19 mouse cellular contexts compared by ENCODE assay signal in genomic region chr3:31252566-31252965, GRCm38 (mm10). TPM values are rescaled to one million over a fixed set of nuclear protein-coding genes. Genes with fewer than 3 reads are reported as not detected.
"Had no signal": no experiment of that assay in that cellular context is flagged by ENCODE, and none has a peak within 500 bp of the region (broad histone marks: within the 10 kb centered on the region; RNA-seq: fewer than 3 reads in every experiment).

No protein-coding gene starts in this region.

- H3K36me3 ChIP-seq: midbrain, embryonic 10.5 days; midbrain, embryonic 12.5 days had no signal

- H3K9ac ChIP-seq: lung, embryonic 14.5 days; midbrain, embryonic 12.5 days; neural tube, embryonic 13.5 days; neural tube, embryonic 15.5 days had no signal

- H3K4me2 ChIP-seq: lung, embryonic 14.5 days; midbrain, embryonic 12.5 days; neural tube, embryonic 13.5 days; neural tube, embryonic 15.5 days had no signal

- H3K4me3 ChIP-seq: midbrain, embryonic 10.5 days; midbrain, embryonic 12.5 days; myocyte; neural tube, embryonic 13.5 days; neural tube, embryonic 15.5 days had no signal

- H3K9me3 ChIP-seq: midbrain, embryonic 10.5 days; midbrain, embryonic 12.5 days; neural tube, embryonic 13.5 days; neural tube, embryonic 15.5 days had no signal

- H3K27ac ChIP-seq: midbrain, embryonic 10.5 days; midbrain, embryonic 12.5 days; neural tube, embryonic 13.5 days; neural tube, embryonic 15.5 days had no signal

- H3K27me3 ChIP-seq: midbrain, embryonic 12.5 days; neural tube, embryonic 13.5 days; neural tube, embryonic 15.5 days had no signal

- H3K4me1 ChIP-seq: midbrain, embryonic 10.5 days; midbrain, embryonic 12.5 days; neural tube, embryonic 13.5 days; neural tube, embryonic 15.5 days had no signal

- DNase-seq: lung, embryonic 14.5 days; lung, postnatal 10 days; lung, postnatal 4 days; midbrain, embryonic 14.5 days; retina, postnatal 1 day; right cerebral cortex, adult 18-20 months; right cerebral cortex, postnatal 25 days; right cerebral cortex, postnatal 4 days; spleen, adult 18-20 months; thymus, adult 18-20 months; thymus, postnatal 14 days; thymus, postnatal 36 days had no signal

- ATAC-seq: midbrain, embryonic 16.5 days had no signal

RNA-seq across cellular contexts. Expression of gene Slc7a14, which starts 57.6 kb away (rescaled TPM):
- total RNA-seq: megakaryocyte, adult 5-6 weeks had no signal
- polyA plus RNA-seq: myocyte had no signal
